Mouse (Mus musculus) neural tube, embryonic 11.5 days (tissue): ENCODE results near the gene Zcchc7. TPM values are rescaled to one million over a fixed set of nuclear protein-coding genes. Genes with fewer than 3 reads are reported as not detected.

Source experiments
- ATAC-seq: fragments of 200-750 bp; cut with Nextera tagmentation; 2 replicates; pipeline ENCODE4 v1.8.0; 2017; ENCODE audit warnings: moderate number of reproducible peaks, mild to moderate bottlenecking, moderate TSS enrichment, moderate library complexity; ENCODE audit not compliant: insufficient read depth, low FRiP score, low TSS enrichment
- DNase-seq: peaks from one replicate; pipeline ENCODE4 v3.0.0-alpha.2; 2015; ENCODE audit warnings: low spot score
- H3K27ac ChIP-seq: fragments of 300-500 bp; sonication (generic); 2 replicates; pipeline ENCODE4 v1.5.1; 2014; ENCODE audit warnings: low read depth, mild to moderate bottlenecking, low read length
- H3K27me3 ChIP-seq: fragments of 300-500 bp; sonication (generic); 2 replicates; pipeline ENCODE4 v1.6.1; 2014; ENCODE audit warnings: mild to moderate bottlenecking, low read length, mixed read lengths; ENCODE audit not compliant: control insufficient read depth, insufficient read depth
- H3K36me3 ChIP-seq: fragments of 300-500 bp; sonication (generic); 2 replicates; pipeline ENCODE4 v1.6.1; 2014; ENCODE audit warnings: mild to moderate bottlenecking, low read length, moderate library complexity, mixed read lengths; ENCODE audit not compliant: control insufficient read depth, insufficient read depth
- H3K4me1 ChIP-seq: fragments of 300-500 bp; sonication (generic); 2 replicates; pipeline ENCODE4 v1.6.1; 2014; ENCODE audit warnings: low read length, mixed read lengths; ENCODE audit not compliant: control insufficient read depth, insufficient read depth
- H3K4me2 ChIP-seq: fragments of 300-500 bp; sonication (generic); 2 replicates; pipeline ENCODE4 v1.6.1; 2014; ENCODE audit warnings: low read depth, mild to moderate bottlenecking, moderate library complexity
- H3K4me3 ChIP-seq: fragments of 300-500 bp; sonication (generic); 2 replicates; pipeline ENCODE4 v1.5.1; 2014; ENCODE audit warnings: low read depth, low read length
- H3K9ac ChIP-seq: fragments of 300-500 bp; sonication (generic); 2 replicates; pipeline ENCODE4 v1.6.1; 2014; ENCODE audit warnings: mild to moderate bottlenecking, low read length
- H3K9me3 ChIP-seq: fragments of 300-500 bp; sonication (generic); 2 replicates; pipeline ENCODE4 v1.6.1; 2016; ENCODE audit warnings: low read length; ENCODE audit not compliant: control insufficient read depth
- WGBS: fragments of 180-500 bp; shearing (Covaris S2); extraction: QIAGEN DNeasy Blood & Tissue Kit; methylation state at CpG from one replicate; pipeline ENCODE4 v1.1.7; 2014; 5-methylcytosine and 5-hydroxymethylcytosine counted together
- polyA plus RNA-seq: library from polyadenylated mRNA; unstranded; fragments of >200 nt; fragmentation: Nextera tagmentation; extraction: Ambion mirVana; gene quantifications from 2 replicates; pipeline ENCODE4 v1.2.1, GENCODE M21; 2014

Gene Zcchc7
- polyA plus RNA-seq, 1 experiment from 2014 or later = 23.8 TPM

- DNase-seq (no peak), ATAC-seq (no peak)
- H3K36me3 ChIP-seq = no peaks in the 10 kb centered on the region
- no peak overlapping the region for H3K4me3 ChIP-seq
- 60% methylated on average over 3 of the region's 3 CpGs for whole genome bisulfite sequencing
- no peaks in the 10 kb centered on the region for H3K9me3 ChIP-seq
- H3K4me1 ChIP-seq = no peaks in the 10 kb centered on the region; the same call in 1 of the 2 replicates
- no peak overlapping the region for H3K9ac ChIP-seq
- no peak overlapping the region for H3K27ac ChIP-seq
- H3K27me3 ChIP-seq = no peaks in the 10 kb centered on the region
- H3K4me2 ChIP-seq = no peak overlapping the region
These were observed 162.2 kb downstream of the Zcchc7 start for GRCm38 (mm10) chr4:44917907-44918306.

GRCm38 (mm10) chr4:44920831-44921230 is 165.2 kb downstream of the Zcchc7 start:
- H3K9me3 ChIP-seq = no peaks in the 10 kb centered on the region
- WGBS = 46% methylated on average over 5 of the region's 5 CpGs
- no peaks in the 10 kb centered on the region; the same call in 1 of the 2 replicates for H3K4me1 ChIP-seq
- H3K27me3 ChIP-seq = no peaks in the 10 kb centered on the region
- ATAC-seq (no peak), DNase-seq (no peak)
- no peak overlapping the region for H3K4me2 ChIP-seq
- no peaks in the 10 kb centered on the region for H3K36me3 ChIP-seq
- no peak overlapping the region for H3K4me3 ChIP-seq
- no peak overlapping the region for H3K27ac ChIP-seq
- H3K9ac ChIP-seq = no peak overlapping the region

- no peaks in the 10 kb centered on the region for H3K27me3 ChIP-seq
- WGBS = 95% methylated on average over 7 of the region's 7 CpGs
- no peaks in the 10 kb centered on the region; the same call in 1 of the 2 replicates for H3K36me3 ChIP-seq
- no peak overlapping the region for H3K4me3 ChIP-seq
- ATAC-seq = no peak
- H3K27ac ChIP-seq = no peak overlapping the region
- no peaks in the 10 kb centered on the region for H3K9me3 ChIP-seq
- H3K4me2 ChIP-seq = no peak overlapping the region
- no peak for DNase-seq
- H3K4me1 ChIP-seq = no peaks in the 10 kb centered on the region; the same call in 1 of the 2 replicates
- no peak overlapping the region for H3K9ac ChIP-seq
These were observed 166.9 kb downstream of the Zcchc7 start for GRCm38 (mm10) chr4:44922466-44923128.

- ATAC-seq = no peak
- no peak overlapping the region for H3K4me3 ChIP-seq
These were observed 167.4 kb downstream of the Zcchc7 start for GRCm38 (mm10) chr4:44923129-44923481.

GRCm38 (mm10) chr4:44927934-44928333 is 172.3 kb downstream of the Zcchc7 start:
- Histone ChIP-seq H3K36me3 (peaks cover 3% of the 10 kb centered on the region; the same call in 1 of the 2 replicates), H3K9ac (no peak overlapping the region), H3K27me3 (no peaks in the 10 kb centered on the region), H3K4me1 (no peaks in the 10 kb centered on the region), H3K9me3 (no peaks in the 10 kb centered on the region), H3K4me3 (no peak overlapping the region), H3K27ac (no peak overlapping the region), H3K4me2 (no peak overlapping the region)
- ATAC-seq (no peak), DNase-seq (no peak)
- WGBS = 75% methylated on average over 2 of the region's 2 CpGs

More at GRCm38 (mm10) chr4:44923129-44923481, 167.4 kb downstream of the Zcchc7 start:
- WGBS = 91% methylated on average over 5 of the region's 5 CpGs
- no peak overlapping the region for H3K9ac ChIP-seq
- H3K36me3 ChIP-seq = no peaks in the 10 kb centered on the region; the same call in 1 of the 2 replicates
- no peaks in the 10 kb centered on the region for H3K4me1 ChIP-seq
- no peak overlapping the region for H3K27ac ChIP-seq
- H3K9me3 ChIP-seq = no peaks in the 10 kb centered on the region
- DNase-seq = no peak
- H3K27me3 ChIP-seq = no peaks in the 10 kb centered on the region
- H3K4me2 ChIP-seq = no peak overlapping the region

- 80% methylated on average over 3 of the region's 3 CpGs for WGBS
- Histone ChIP-seq H3K36me3 (peaks cover 3% of the 10 kb centered on the region; the same call in 1 of the 2 replicates), H3K4me3 (no peak overlapping the region), H3K27ac (no peak overlapping the region), H3K9ac (no peak overlapping the region), H3K27me3 (no peaks in the 10 kb centered on the region), H3K9me3 (no peaks in the 10 kb centered on the region), H3K4me1 (no peaks in the 10 kb centered on the region), H3K4me2 (no peak overlapping the region)
- DNase-seq = no peak
- no peak for ATAC-seq
These were observed 173.1 kb downstream of the Zcchc7 start for GRCm38 (mm10) chr4:44928790-44929189.

- ATAC-seq = no peak
- Histone ChIP-seq H3K4me2 (no peak overlapping the region), H3K9ac (no peak overlapping the region), H3K36me3 (peaks cover 3% of the 10 kb centered on the region; the same call in 1 of the 2 replicates), H3K4me3 (no peak overlapping the region), H3K9me3 (no peaks in the 10 kb centered on the region), H3K27ac (no peak overlapping the region), H3K27me3 (no peaks in the 10 kb centered on the region), H3K4me1 (no peaks in the 10 kb centered on the region)
- 96% methylated on average over 7 of the region's 7 CpGs for whole genome bisulfite sequencing
- no peak for DNase-seq
These were observed 174.7 kb downstream of the Zcchc7 start for GRCm38 (mm10) chr4:44930406-44930805.

- Histone ChIP-seq H3K4me2 (no peak overlapping the region), H3K4me3 (no peak overlapping the region), H3K4me1 (no peaks in the 10 kb centered on the region), H3K9ac (no peak overlapping the region), H3K36me3 (peaks cover 3% of the 10 kb centered on the region; the same call in 1 of the 2 replicates), H3K9me3 (no peaks in the 10 kb centered on the region), H3K27me3 (no peaks in the 10 kb centered on the region), H3K27ac (no peak overlapping the region)
- no peak for DNase-seq
- ATAC-seq = no peak
- WGBS = 91% methylated on average over 6 of the region's 6 CpGs
These were observed 176.1 kb downstream of the Zcchc7 start for GRCm38 (mm10) chr4:44931732-44932131.
